Mouse (Mus musculus) bone marrow macrophage, adult 2 months (primary cell): ENCODE data around the gene Macrod2. TPM values are rescaled to one million over a fixed set of nuclear protein-coding genes. Genes with fewer than 3 reads are reported as not detected.

Source experiments
- H3K27ac ChIP-seq: 2 replicates; pipeline ENCODE4 v1.5.1; 2012; ENCODE audit warnings: low read depth, low read length; ENCODE audit not compliant: insufficient read depth
- H3K4me1 ChIP-seq: 2 replicates; pipeline ENCODE4 v1.6.1; 2012; ENCODE audit warnings: low read length; ENCODE audit not compliant: control insufficient read depth, insufficient read depth
- H3K4me3 ChIP-seq: 2 replicates; pipeline ENCODE4 v1.5.1; 2012; ENCODE audit warnings: mild to moderate bottlenecking, low read length, moderate library complexity; ENCODE audit not compliant: insufficient read depth
- CTCF ChIP-seq: IDR thresholded peaks from 2 replicates; pipeline ENCODE4 v1.5.1; 2012; ENCODE audit warnings: low read depth, mild to moderate bottlenecking, low read length, moderate library complexity
- POLR2A ChIP-seq: IDR thresholded peaks from 2 replicates; pipeline ENCODE4 v1.6.1; 2012; ENCODE audit warnings: mild to moderate bottlenecking, low read depth, low read length, borderline replicate concordance
- polyA plus RNA-seq: library from polyadenylated mRNA; stranded (reverse); fragments of >200 nt; gene quantifications from 2 replicates; pipeline ENCODE4 v1.2.4, GENCODE M21; 2012; ENCODE audit not compliant: missing spikeins, insufficient read depth, insufficient read length

The Macrod2 gene
- polyA plus RNA-seq, 1 experiment: 3.0 TPM

- no peak overlapping the region for H3K4me3 ChIP-seq
- H3K4me1 ChIP-seq: peaks cover 3% of the 10 kb centered on the region
- H3K27ac ChIP-seq: no peak overlapping the region
- TF ChIP-seq POLR2A: no peak
- no peak for TF ChIP-seq CTCF
Measured at GRCm38 (mm10) chr2:140865636-140866035, 470.5 kb downstream of the Macrod2 start.

- TF ChIP-seq POLR2A (no peak), CTCF (no peak)
Measured at GRCm38 (mm10) chr2:140867116-140867515, 472.0 kb downstream of the Macrod2 start.

GRCm38 (mm10) chr2:140885176-140885575 lies 490.1 kb downstream of the Macrod2 start:
- H3K27ac ChIP-seq: no peak overlapping the region
- TF ChIP-seq POLR2A (no peak), CTCF (no peak)

More at GRCm38 (mm10) chr2:140867116-140867515, 472.0 kb downstream of the Macrod2 start:
- Histone ChIP-seq H3K4me1 (peaks cover 3% of the 10 kb centered on the region), H3K4me3 (no peak overlapping the region), H3K27ac (no peak overlapping the region)

GRCm38 (mm10) chr2:140890683-140891082 lies 495.6 kb downstream of the Macrod2 start:
- TF ChIP-seq POLR2A (no peak), CTCF (no peak)
- Histone ChIP-seq H3K4me1 (peaks cover 2% of the 10 kb centered on the region; the same call in 1 of the 2 replicates), H3K27ac (no peak overlapping the region), H3K4me3 (no peak overlapping the region)

More at GRCm38 (mm10) chr2:140885176-140885575, 490.1 kb downstream of the Macrod2 start:
- Histone ChIP-seq H3K4me1 (no peaks in the 10 kb centered on the region), H3K4me3 (no peak overlapping the region)

GRCm38 (mm10) chr2:140896396-140897082 lies 501.4 kb downstream of the Macrod2 start:
- TF ChIP-seq POLR2A (no peak), CTCF (no peak)
- Histone ChIP-seq H3K4me1 (no peaks in the 10 kb centered on the region), H3K4me3 (no peak overlapping the region), H3K27ac (no peak overlapping the region)

- no peak overlapping the region for H3K4me3 ChIP-seq
- no peak overlapping the region for H3K27ac ChIP-seq
- H3K4me1 ChIP-seq: no peaks in the 10 kb centered on the region
- TF ChIP-seq POLR2A (no peak), CTCF (no peak)
Measured at GRCm38 (mm10) chr2:140898408-140898985, 503.4 kb downstream of the Macrod2 start.

- H3K27ac ChIP-seq: no peak overlapping the region
- no peak for TF ChIP-seq CTCF
- TF ChIP-seq POLR2A: no peak
- H3K4me3 ChIP-seq: no peak overlapping the region
- H3K4me1 ChIP-seq: no peaks in the 10 kb centered on the region
Measured at GRCm38 (mm10) chr2:140905331-140905730, 510.2 kb downstream of the Macrod2 start.

GRCm38 (mm10) chr2:140906123-140906522 lies 511.0 kb downstream of the Macrod2 start:
- no peaks in the 10 kb centered on the region for H3K4me1 ChIP-seq
- H3K4me3 ChIP-seq: no peak overlapping the region
- no peak overlapping the region for H3K27ac ChIP-seq
- TF ChIP-seq POLR2A (no peak), CTCF (no peak)

- TF ChIP-seq POLR2A: no peak
- TF ChIP-seq CTCF: no peak
- Histone ChIP-seq H3K27ac (no peak overlapping the region), H3K4me3 (no peak overlapping the region), H3K4me1 (no peaks in the 10 kb centered on the region)
Measured at GRCm38 (mm10) chr2:140911463-140911862, 516.4 kb downstream of the Macrod2 start.

GRCm38 (mm10) chr2:140912179-140912578 lies 517.1 kb downstream of the Macrod2 start:
- Histone ChIP-seq H3K4me3 (no peak overlapping the region), H3K4me1 (no peaks in the 10 kb centered on the region), H3K27ac (no peak overlapping the region)
- no peak for TF ChIP-seq POLR2A
- no peak for TF ChIP-seq CTCF
